Mouse (Mus musculus): Measurements from ENCODE around the gene Fsip1. TPM values are rescaled to one million over a fixed set of nuclear protein-coding genes. Genes with fewer than 3 reads are reported as not detected.

The Fsip1 gene
- polyA plus RNA-seq, 1 experiment from 2014 or later: 2.4 TPM

DNA sequence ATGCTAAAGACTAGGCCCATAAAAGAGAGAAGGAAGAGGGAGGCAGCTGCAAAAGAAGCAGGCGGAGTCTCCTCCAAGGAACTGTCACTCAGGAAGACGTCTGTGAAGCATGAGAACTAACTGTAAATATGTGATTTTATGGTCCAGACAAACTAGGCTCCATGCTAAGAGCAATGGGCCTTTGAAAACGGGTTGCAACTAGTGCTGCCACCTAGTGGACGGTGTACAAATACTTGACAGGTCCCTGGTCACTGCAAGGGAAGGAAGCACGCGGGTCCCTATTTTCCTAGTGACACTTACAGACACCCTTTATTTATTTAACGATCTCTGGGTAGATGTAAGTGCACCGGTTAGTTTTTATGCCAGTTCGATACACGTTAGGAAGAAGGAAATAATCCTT lies 10.9 kb downstream of the Fsip1 start:
- no peak overlapping the region for H3K4me3 ChIP-seq
- no peaks in the 10 kb centered on the region for H3K36me3 ChIP-seq (replicated peaks)
- WGBS: 12% methylated on average over 10 of the region's 10 CpGs
- H3K9me3 ChIP-seq: no peaks in the 10 kb centered on the region
- no peak overlapping the region for H3K27ac ChIP-seq
- DNase-seq (ENCODE audit: extremely low spot score, low spot score): peak; percentile 74
- no peaks in the 10 kb centered on the region for H3K27me3 ChIP-seq (ENCODE audit: poor library complexity, severe bottlenecking)
- H3K4me1 ChIP-seq: no peaks in the 10 kb centered on the region

DNA sequence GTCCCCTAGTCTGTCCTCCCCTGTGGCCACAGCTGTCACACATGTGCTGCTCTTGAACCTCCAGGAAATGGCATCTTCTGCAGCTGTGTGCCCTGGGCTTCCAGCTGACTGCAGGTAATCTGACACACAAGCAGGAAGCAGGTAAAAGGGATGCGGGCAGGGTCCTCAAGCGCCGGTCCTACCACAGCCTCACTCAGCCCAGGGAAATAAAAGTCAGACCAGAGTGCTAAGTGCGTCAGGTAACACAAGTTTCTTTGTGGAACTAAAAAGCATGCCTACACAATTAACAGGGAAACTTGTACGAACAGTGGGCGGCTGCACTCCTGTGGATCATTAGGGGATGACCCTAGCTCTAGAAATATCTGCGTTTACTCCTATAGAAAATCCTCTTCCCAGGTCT lies 20.6 kb downstream of the Fsip1 start:
- H3K36me3 ChIP-seq (replicated peaks): no peaks in the 10 kb centered on the region
- no peaks in the 10 kb centered on the region for H3K27me3 ChIP-seq (ENCODE audit: poor library complexity, severe bottlenecking)
- no peak overlapping the region for H3K4me3 ChIP-seq
- no peak overlapping the region for H3K27ac ChIP-seq
- peaks cover 6% of the 10 kb centered on the region; the same call in 1 of the 2 replicates for H3K4me1 ChIP-seq
- DNase-seq (ENCODE audit: extremely low spot score, low spot score): no peak
- WGBS: 83% methylated on average over 7 of the region's 7 CpGs
- H3K9me3 ChIP-seq: no peaks in the 10 kb centered on the region

DNA sequence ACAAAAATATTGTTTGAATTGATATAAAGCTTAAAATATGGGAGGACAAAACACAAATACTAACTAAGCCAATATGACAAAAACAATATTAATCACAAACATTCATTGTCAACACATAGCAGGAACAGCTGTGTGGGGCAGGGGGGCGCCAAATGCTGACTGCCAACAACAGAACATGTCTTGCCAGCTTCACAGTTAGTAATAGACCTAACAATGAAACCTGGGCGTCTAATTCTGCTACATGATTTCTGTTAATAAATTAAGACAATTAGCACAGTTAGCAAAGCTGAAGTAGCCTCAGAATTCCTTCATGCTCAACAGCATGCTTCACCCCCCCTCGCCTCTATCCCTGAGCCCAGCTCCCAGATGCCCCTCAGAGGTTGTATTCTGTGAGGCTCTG lies 21.2 kb downstream of the Fsip1 start:
- DNase-seq (ENCODE audit: extremely low spot score, low spot score): no peak
- H3K4me1 ChIP-seq: peaks cover 6% of the 10 kb centered on the region; the same call in 1 of the 2 replicates
- WGBS: 86% methylated on average over 3 of the region's 3 CpGs
- H3K27ac ChIP-seq: no peak overlapping the region
- H3K4me3 ChIP-seq: no peak overlapping the region
- no peaks in the 10 kb centered on the region for H3K9me3 ChIP-seq
- no peaks in the 10 kb centered on the region for H3K27me3 ChIP-seq (ENCODE audit: poor library complexity, severe bottlenecking)
- H3K36me3 ChIP-seq (replicated peaks): no peaks in the 10 kb centered on the region

DNA sequence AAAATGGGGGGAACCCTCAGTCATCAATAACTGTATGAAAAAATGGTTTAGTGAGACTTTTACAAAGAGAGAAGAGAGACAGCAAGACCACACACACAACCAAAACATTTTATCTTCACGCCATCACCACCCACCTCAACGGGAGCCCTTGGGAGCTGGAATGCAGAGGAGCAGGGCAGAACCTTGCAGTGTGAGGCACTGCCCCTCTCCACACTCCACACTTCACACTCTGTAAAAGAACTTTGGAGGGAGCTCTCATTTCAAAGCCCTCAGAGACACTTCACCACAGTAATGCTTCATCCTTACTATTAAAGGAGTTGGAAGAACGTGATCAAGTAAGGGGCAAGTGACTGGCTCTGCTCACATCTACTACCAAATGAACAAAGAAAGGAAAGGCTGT lies 26.2 kb downstream of the Fsip1 start:
- Histone ChIP-seq H3K9me3 (no peaks in the 10 kb centered on the region), H3K4me3 (no peak overlapping the region), H3K4me1 (no peaks in the 10 kb centered on the region), H3K36me3 (replicated peaks) (no peaks in the 10 kb centered on the region), H3K27ac (no peak overlapping the region), H3K27me3 (ENCODE audit: poor library complexity, severe bottlenecking) (no peaks in the 10 kb centered on the region)
- 80% methylated on average over 3 of the region's 3 CpGs for WGBS
- DNase-seq (ENCODE audit: extremely low spot score, low spot score): no peak

DNA sequence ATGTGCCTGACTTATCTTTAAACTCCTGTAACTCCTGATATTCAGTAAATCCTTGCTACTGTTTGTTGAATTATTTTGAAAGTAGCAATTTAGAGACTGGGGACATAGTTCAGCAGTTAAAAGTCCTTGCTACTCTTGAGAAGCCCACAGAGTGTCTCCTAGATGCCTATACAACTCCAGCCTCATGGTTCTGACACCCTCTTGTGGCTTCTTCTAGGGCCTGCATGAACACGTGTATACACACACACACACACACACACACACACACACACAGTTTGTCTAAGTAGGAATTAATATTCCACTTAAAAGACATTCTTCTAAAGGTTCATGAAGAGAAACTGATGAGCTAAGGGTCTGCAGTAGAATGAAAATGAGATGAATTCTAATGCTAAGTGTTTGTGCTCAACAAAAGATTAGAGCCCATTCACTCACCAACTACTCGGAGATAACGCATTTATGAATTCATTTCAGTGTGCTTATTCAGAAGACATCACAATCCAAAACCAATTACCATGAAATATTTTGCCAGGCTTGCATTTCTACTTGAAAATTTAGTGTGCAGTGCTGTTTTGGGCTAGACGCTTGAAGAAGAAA lies 28.2 kb downstream of the Fsip1 start:
- Histone ChIP-seq H3K27me3 (ENCODE audit: poor library complexity, severe bottlenecking) (no peaks in the 10 kb centered on the region), H3K36me3 (replicated peaks) (no peaks in the 10 kb centered on the region), H3K9me3 (no peaks in the 10 kb centered on the region), H3K27ac (no peak overlapping the region), H3K4me1 (no peaks in the 10 kb centered on the region), H3K4me3 (no peak overlapping the region)
- no peak for DNase-seq (ENCODE audit: extremely low spot score, low spot score)
- WGBS: 97% methylated on average over 4 of the region's 4 CpGs

DNA sequence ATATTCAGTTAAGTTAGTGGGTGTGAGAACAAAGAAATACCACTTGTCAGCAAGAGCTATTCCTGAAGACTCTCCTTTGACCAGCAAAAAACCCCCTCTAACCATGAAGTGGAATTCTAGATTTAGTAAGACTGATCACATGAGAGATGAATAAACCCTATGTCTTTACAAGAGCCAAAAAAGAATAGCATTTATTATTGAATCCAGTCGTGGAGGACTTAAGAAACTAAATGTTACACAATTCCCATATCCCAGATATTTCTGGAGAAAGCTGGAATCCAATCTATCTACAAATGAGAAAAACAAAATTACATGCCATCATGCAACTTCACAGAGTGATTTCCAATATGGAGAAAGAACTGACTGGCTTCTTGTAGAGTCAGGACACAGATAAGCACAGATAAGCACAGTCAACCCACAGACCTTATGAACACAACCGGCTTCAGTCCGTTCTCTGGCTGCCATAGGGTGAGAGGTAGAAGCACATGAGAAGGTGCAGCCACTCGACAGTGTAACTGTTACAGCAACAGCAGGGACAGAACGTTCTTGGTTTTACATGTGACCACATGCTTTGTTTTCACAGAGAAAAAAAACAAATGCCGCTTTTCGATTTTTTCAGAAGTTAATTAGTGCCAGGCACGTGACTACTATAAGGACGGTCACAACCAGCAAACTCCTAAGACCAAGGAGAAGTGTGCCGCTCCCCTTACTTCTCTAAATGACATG lies 31.3 kb downstream of the Fsip1 start:
- H3K4me1 ChIP-seq: no peaks in the 10 kb centered on the region
- no peak overlapping the region for H3K4me3 ChIP-seq
- no peak for DNase-seq (ENCODE audit: extremely low spot score, low spot score)
- no peaks in the 10 kb centered on the region for H3K9me3 ChIP-seq
- no peaks in the 10 kb centered on the region for H3K36me3 ChIP-seq (replicated peaks)
- 84% methylated on average over 10 of the region's 10 CpGs for WGBS
- no peaks in the 10 kb centered on the region for H3K27me3 ChIP-seq (ENCODE audit: poor library complexity, severe bottlenecking)
- H3K27ac ChIP-seq: no peak overlapping the region

DNA sequence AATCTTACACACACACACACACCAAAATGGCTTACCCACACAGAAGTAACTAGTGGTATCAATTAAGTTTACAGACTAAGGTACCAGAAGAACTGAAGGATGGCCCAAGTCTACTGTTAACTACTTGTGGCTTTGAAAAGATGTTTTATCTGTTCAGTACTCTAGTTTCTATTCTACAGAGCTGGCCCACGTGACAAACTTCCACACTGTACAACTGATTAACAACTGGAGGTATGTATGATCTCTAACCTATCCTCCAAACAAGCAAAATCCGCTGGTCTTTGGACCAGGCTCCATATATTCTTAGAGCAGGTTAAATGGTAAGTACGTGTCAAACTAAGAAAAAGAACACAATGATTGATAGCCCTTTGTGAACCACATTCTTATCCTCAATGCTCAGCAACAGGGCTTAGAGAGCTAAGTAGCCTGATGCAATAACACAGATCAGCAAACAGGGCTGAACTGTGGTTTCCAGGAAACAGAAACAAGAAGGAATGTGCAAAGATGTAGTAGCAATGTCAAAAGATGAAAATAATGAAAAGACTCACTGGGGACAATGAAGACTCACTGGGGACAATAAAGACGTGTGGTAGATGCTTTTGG lies 38.7 kb downstream of the Fsip1 start:
- 0 out of 2 replicates have a peak overlapping the region, but pooled peaks have one; percentile 11 for H3K27ac ChIP-seq
- H3K9me3 ChIP-seq: no peaks in the 10 kb centered on the region
- no peaks in the 10 kb centered on the region for H3K36me3 ChIP-seq (replicated peaks)
- no peaks in the 10 kb centered on the region for H3K27me3 ChIP-seq (ENCODE audit: poor library complexity, severe bottlenecking)
- DNase-seq (ENCODE audit: extremely low spot score, low spot score): no peak
- no peak overlapping the region for H3K4me3 ChIP-seq
- WGBS: 35% methylated on average over 4 of the region's 4 CpGs
- peaks cover 8% of the 10 kb centered on the region; the same call in 1 of the 2 replicates for H3K4me1 ChIP-seq

DNA sequence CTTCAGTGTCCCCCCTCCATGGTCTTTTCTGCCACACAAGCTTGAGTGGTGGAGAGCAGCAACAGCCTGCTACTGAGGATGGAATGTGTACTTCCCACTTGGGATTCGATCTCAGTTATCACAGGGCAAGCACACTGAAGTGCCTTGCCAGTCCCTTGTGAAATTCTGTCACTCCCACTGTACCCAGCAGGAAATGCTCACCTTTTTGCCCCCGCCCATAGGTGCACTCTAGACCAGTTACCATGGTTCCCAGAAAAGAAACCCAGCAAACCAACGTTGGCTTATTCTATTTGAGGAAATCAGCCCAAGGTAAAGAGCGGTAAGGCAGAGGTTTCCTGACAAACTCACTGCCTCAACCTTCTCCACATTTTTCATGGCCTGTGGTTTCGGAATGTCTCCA lies 47.1 kb downstream of the Fsip1 start:
- Histone ChIP-seq H3K4me1 (peaks cover 36% of the 10 kb centered on the region), H3K4me3 (no peak overlapping the region), H3K36me3 (replicated peaks) (no peaks in the 10 kb centered on the region), H3K27ac (no peak overlapping the region), H3K27me3 (ENCODE audit: poor library complexity, severe bottlenecking) (peaks cover 12% of the 10 kb centered on the region), H3K9me3 (no peaks in the 10 kb centered on the region)
- 84% methylated on average over 5 of the region's 5 CpGs for WGBS
- DNase-seq (ENCODE audit: extremely low spot score, low spot score): no peak

DNA sequence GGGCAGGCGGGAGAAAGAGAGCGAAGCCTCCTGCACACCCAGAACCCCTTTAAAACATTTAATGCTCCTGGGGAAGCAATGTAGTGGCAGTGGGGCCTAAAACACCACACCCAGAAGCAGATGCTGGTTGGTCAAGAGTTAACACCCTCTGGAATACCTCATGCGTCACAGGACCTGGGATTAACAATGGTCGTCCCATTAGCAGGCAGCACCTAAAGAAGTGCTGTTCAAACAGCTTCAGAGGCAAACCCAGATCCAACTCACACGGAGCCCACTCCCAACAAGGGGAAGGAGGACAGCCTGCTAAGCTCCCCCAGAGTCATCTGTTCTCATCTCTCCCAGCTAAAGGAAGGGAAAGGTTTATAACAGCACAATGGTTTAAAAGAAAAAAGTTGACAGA lies 48.1 kb downstream of the Fsip1 start:
- Histone ChIP-seq H3K27me3 (ENCODE audit: poor library complexity, severe bottlenecking) (peaks cover 12% of the 10 kb centered on the region), H3K36me3 (replicated peaks) (no peaks in the 10 kb centered on the region), H3K4me1 (peaks cover 46% of the 10 kb centered on the region), H3K9me3 (no peaks in the 10 kb centered on the region), H3K27ac (peak overlapping the region; percentile 54), H3K4me3 (no peak overlapping the region)
- WGBS: 38% methylated on average over 5 of the region's 5 CpGs
- no peak for DNase-seq (ENCODE audit: extremely low spot score, low spot score)

DNA sequence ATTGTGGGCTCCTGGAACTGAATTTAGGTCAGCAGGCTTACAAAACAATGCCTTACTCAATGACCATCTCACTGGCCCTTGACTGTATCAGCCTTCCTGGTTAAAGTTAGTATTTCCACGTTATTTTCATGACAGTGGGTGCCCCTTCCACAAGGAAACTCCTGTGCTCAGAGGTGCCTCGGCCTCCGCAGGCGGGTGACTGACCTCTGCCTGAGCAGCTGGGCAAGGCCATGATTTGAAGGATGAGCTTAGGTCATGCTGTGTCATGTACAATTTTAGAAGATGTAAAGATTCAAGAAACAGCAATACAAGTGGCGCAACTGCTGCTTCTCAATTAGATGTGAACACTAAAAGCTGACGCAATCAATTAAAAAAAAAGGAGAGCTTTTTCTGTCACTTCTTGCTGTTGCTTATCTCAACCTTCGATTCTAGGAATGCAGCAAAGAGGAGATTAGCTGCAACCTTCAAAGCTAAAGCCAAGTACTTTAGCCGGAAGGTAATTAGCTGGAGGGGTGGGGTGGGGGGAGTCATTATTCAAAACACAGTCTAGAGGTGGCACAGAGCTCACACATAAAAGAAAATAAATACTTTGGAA lies 50.7 kb downstream of the Fsip1 start:
- H3K4me1 ChIP-seq: peaks cover 67% of the 10 kb centered on the region
- peaks cover 22% of the 10 kb centered on the region for H3K27me3 ChIP-seq (ENCODE audit: poor library complexity, severe bottlenecking)
- 38% methylated on average over 8 of the region's 8 CpGs for WGBS
- no peaks in the 10 kb centered on the region for H3K36me3 ChIP-seq (replicated peaks)
- H3K9me3 ChIP-seq: no peaks in the 10 kb centered on the region
- no peak overlapping the region for H3K4me3 ChIP-seq
- DNase-seq (ENCODE audit: extremely low spot score, low spot score): no peak
- H3K27ac ChIP-seq: peak overlapping the region; percentile 73

DNA sequence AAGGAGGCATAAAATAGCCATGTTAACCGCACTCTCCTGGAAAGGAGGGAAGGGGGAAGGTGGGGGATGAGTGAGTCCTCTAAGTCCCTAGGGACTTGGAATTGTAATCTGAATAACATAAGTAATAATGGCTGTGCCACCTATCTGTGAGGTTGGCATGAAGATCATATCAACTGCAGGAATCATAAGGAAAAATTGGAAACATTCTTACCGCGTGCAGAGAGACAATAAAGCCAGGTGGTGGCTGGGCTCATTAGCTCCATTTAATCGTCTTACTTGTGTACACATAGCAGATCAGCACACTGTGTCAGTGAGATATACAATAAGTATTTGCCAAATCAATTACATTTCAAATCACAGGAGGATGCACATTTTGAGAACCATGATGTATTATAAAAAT lies 52.1 kb downstream of the Fsip1 start:
- peak overlapping the region; percentile 85 for H3K27ac ChIP-seq
- no peak for DNase-seq (ENCODE audit: extremely low spot score, low spot score)
- peaks cover 19% of the 10 kb centered on the region for H3K27me3 ChIP-seq (ENCODE audit: poor library complexity, severe bottlenecking)
- no peak overlapping the region for H3K4me3 ChIP-seq
- H3K4me1 ChIP-seq: peaks cover 64% of the 10 kb centered on the region
- 69% methylated on average over 4 of the region's 4 CpGs for WGBS
- H3K36me3 ChIP-seq (replicated peaks): no peaks in the 10 kb centered on the region
- no peaks in the 10 kb centered on the region for H3K9me3 ChIP-seq

DNA sequence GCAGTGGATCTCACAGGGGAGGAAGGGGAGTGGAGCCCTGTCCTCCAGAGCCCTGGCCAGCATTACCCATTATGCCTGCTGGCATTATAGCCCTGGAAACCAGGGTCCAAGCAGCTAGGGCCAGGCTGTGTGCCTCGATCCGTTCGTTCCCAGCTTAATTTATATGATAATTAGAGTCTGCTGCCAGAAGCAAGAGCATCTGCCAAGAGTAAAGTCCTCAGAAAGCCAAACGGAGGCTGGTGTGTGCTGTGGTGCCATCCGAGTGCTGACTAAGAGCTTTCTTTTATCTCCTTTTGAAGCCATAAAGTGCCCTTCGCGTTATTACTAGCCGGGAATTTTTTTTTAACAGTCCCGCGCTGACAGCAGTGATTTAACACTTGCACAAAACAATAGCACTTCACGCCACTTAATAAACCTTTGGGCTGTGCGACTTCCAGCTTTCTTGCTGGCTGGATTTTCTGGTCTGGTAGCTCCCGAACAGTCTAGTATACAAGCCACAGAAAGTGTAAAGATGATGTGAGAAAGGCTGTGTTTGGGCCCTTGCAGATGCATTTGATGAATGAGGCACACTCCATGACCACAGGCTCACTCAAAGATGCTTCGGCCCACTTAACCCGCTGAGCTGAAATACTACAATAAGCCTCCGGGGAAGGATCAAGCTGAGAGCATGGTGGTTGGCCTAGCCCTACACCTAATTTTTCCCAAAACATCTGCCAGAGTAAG lies 52.9 kb downstream of the Fsip1 start:
- Histone ChIP-seq H3K36me3 (replicated peaks) (no peaks in the 10 kb centered on the region), H3K9me3 (no peaks in the 10 kb centered on the region), H3K4me1 (peaks cover 60% of the 10 kb centered on the region), H3K27me3 (ENCODE audit: poor library complexity, severe bottlenecking) (peaks cover 15% of the 10 kb centered on the region), H3K27ac (peak overlapping the region; percentile 85), H3K4me3 (peak overlapping the region; percentile 27; the same call in 1 of the 2 replicates)
- DNase-seq (ENCODE audit: extremely low spot score, low spot score): peak; percentile 39
- 9% methylated on average over 16 of the region's 16 CpGs for WGBS
